17 mouse cellular contexts compared by ENCODE assay signal in the genomic region with DNA sequence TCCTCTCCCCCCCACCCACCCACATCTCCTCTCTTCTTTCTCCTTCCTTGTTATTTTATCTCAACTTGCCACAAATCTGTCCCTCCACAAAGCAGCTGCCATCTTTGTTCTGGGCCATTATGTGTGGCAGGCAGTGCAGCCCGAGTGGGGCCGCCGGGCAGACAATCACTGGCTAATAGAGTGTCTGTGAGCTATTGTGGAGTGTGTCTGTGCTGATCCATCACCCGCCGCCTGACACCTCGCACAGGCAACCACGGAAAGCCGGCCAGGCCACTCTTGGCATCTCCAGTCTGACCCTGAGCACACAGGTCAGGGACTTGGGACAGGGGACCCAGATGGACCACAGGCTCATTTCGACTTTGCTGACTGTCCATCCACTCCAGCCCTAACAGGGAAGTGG.
A peak's percentile ranks its signal among the peaks of the same experiment; 100 is the strongest.
DNase-seq lines count a peak whose midpoint lies in the region; ATAC-seq and TF ChIP-seq lines count a peak whose summit lies in the region.
"Had no signal": no experiment of that assay in that cellular context is flagged by ENCODE, and none has a peak within 500 bp of the region (broad histone marks: within the 10 kb centered on the region; RNA-seq: fewer than 3 reads in every experiment).

No protein-coding gene starts in this region.

- no peaks in the 10 kb centered on the region for H3K9me3 ChIP-seq in forebrain, embryonic 12.5 days
- no peaks in the 10 kb centered on the region; the same call in 1 of the 2 replicates for H3K9me3 ChIP-seq in forebrain, embryonic 15.5 days
- H3K9me3 ChIP-seq in hindbrain, embryonic 13.5 days: no peaks in the 10 kb centered on the region
- no peaks in the 10 kb centered on the region for H3K9me3 ChIP-seq in midbrain, embryonic 14.5 days (ENCODE audit: control insufficient read depth, low read length)

- no peak overlapping the region for H3K4me2 ChIP-seq in forebrain, embryonic 12.5 days
- no peak overlapping the region for H3K4me2 ChIP-seq in forebrain, embryonic 15.5 days (replicated peaks)
- no peak overlapping the region for H3K4me2 ChIP-seq in hindbrain, embryonic 13.5 days
- H3K4me2 ChIP-seq in midbrain, embryonic 14.5 days (ENCODE audit: low read length): no peak overlapping the region

- peak; percentile 61 for DNase-seq in midbrain, embryonic 14.5 days
- peak; percentile 45 for DNase-seq in retina, embryonic 14.5 days (ENCODE audit: low spot score)
- no peak for DNase-seq in cerebellum, adult 2 months
- DNase-seq in Muller cell, postnatal 12 days (ENCODE audit: inconsistent ontology term): no peak
- DNase-seq in kidney, postnatal 36 days: no peak
- DNase-seq: cerebellum, adult 11 months; kidney, adult 9 months; layer of hippocampus, postnatal 36 days; lung, postnatal 10 days; right cerebral cortex, postnatal 4 days; thymus, adult 18-20 months had no signal

- no peak for TF ChIP-seq CTCF in cerebellum, adult 2 months (IDR thresholded peaks at IDR 0.05; ENCODE audit: borderline replicate concordance, insufficient read depth, low read depth, low read length)

- 20% methylated on average over 9 of the region's 9 CpGs for WGBS in forebrain, embryonic 12.5 days
- WGBS in forebrain, embryonic 15.5 days: 17% methylated on average over 9 of the region's 9 CpGs
- WGBS in hindbrain, embryonic 13.5 days: 5% methylated on average over 9 of the region's 9 CpGs
- 9% methylated on average over 9 of the region's 9 CpGs for WGBS in midbrain, embryonic 14.5 days
- 54% methylated on average over 9 of the region's 9 CpGs for WGBS in cerebellum, adult 2 months

- peak; percentile 67 for ATAC-seq in forebrain, embryonic 12.5 days (ENCODE audit: low FRiP score)
- no peak for ATAC-seq in forebrain, embryonic 15.5 days (replicated peaks)
- no peak for ATAC-seq in hindbrain, embryonic 13.5 days (ENCODE audit: low FRiP score)
- ATAC-seq in midbrain, embryonic 14.5 days (ENCODE audit: low FRiP score, low TSS enrichment): no peak
- ATAC-seq: Patski had no signal

- H3K4me1 ChIP-seq in forebrain, embryonic 12.5 days: peaks cover 57% of the 10 kb centered on the region
- peaks cover 23% of the 10 kb centered on the region for H3K4me1 ChIP-seq in forebrain, embryonic 15.5 days
- peaks cover 57% of the 10 kb centered on the region for H3K4me1 ChIP-seq in hindbrain, embryonic 13.5 days (replicated peaks)
- H3K4me1 ChIP-seq in midbrain, embryonic 14.5 days (ENCODE audit: control insufficient read depth, insufficient read depth, low read length): peaks cover 51% of the 10 kb centered on the region
- no peaks in the 10 kb centered on the region; the same call in 1 of the 2 replicates for H3K4me1 ChIP-seq in cerebellum, adult 2 months (ENCODE audit: control insufficient read depth, insufficient read depth, low read length)

- peak overlapping the region; percentile 76 for H3K27ac ChIP-seq in forebrain, embryonic 12.5 days
- H3K27ac ChIP-seq in forebrain, embryonic 15.5 days (replicated peaks): no peak overlapping the region
- peak overlapping the region; percentile 90 for H3K27ac ChIP-seq in hindbrain, embryonic 13.5 days
- peak overlapping the region; percentile 85 for H3K27ac ChIP-seq in midbrain, embryonic 14.5 days (replicated peaks; ENCODE audit: low read depth, low read length)
- H3K27ac ChIP-seq in cerebellum, adult 2 months (ENCODE audit: insufficient read depth, low read length): no peak overlapping the region
- H3K27ac ChIP-seq: liver, embryonic 14.5 days had no signal

- no peak overlapping the region for H3K4me3 ChIP-seq in forebrain, embryonic 12.5 days (replicated peaks)
- H3K4me3 ChIP-seq in forebrain, embryonic 15.5 days: no peak overlapping the region
- no peak overlapping the region for H3K4me3 ChIP-seq in hindbrain, embryonic 13.5 days
- no peak overlapping the region for H3K4me3 ChIP-seq in midbrain, embryonic 14.5 days (replicated peaks; ENCODE audit: low read depth, low read length)
- H3K4me3 ChIP-seq in cerebellum, adult 2 months (replicated peaks; ENCODE audit: insufficient read depth, low read depth, low read length): no peak overlapping the region
- H3K4me3 ChIP-seq: erythroblast, embryonic 14.5 days had no signal

- H3K27me3 ChIP-seq in forebrain, embryonic 12.5 days: peaks cover 80% of the 10 kb centered on the region
- H3K27me3 ChIP-seq in forebrain, embryonic 15.5 days: peaks cover 6% of the 10 kb centered on the region
- peaks cover 28% of the 10 kb centered on the region for H3K27me3 ChIP-seq in hindbrain, embryonic 13.5 days
- peaks cover 11% of the 10 kb centered on the region; the same call in 1 of the 2 replicates for H3K27me3 ChIP-seq in midbrain, embryonic 14.5 days (ENCODE audit: control insufficient read depth, insufficient read depth, low read length)
- H3K27me3 ChIP-seq in cerebellum, adult 2 months (ENCODE audit: control insufficient read depth, insufficient read depth, low read length): no peaks in the 10 kb centered on the region; the same call in 1 of the 2 replicates

- no peak for TF ChIP-seq POLR2A in cerebellum, adult 2 months (IDR thresholded peaks at IDR 0.05; ENCODE audit: borderline replicate concordance, insufficient read depth, low read length)

- H3K9ac ChIP-seq in forebrain, embryonic 12.5 days: no peak overlapping the region; the same call in 1 of the 2 replicates
- no peak overlapping the region for H3K9ac ChIP-seq in forebrain, embryonic 15.5 days (replicated peaks)
- no peak overlapping the region for H3K9ac ChIP-seq in hindbrain, embryonic 13.5 days
- no peak overlapping the region; the same call in 1 of the 2 replicates for H3K9ac ChIP-seq in midbrain, embryonic 14.5 days (replicated peaks; ENCODE audit: low read length)
- H3K9ac ChIP-seq: liver, embryonic 14.5 days had no signal

- no peaks in the 10 kb centered on the region for H3K36me3 ChIP-seq in forebrain, embryonic 12.5 days (replicated peaks)
- H3K36me3 ChIP-seq in forebrain, embryonic 15.5 days: no peaks in the 10 kb centered on the region
- H3K36me3 ChIP-seq in hindbrain, embryonic 13.5 days: no peaks in the 10 kb centered on the region
- no peaks in the 10 kb centered on the region for H3K36me3 ChIP-seq in midbrain, embryonic 14.5 days (ENCODE audit: control insufficient read depth, insufficient read depth, low read length)

Comparison
In these comparisons a context has a peak if more than half of its experiments do, and no peak if none do; other contexts are left out.
1. H3K27ac ChIP-seq: peak in forebrain, embryonic 12.5 days (single experiment), hindbrain, embryonic 13.5 days (single experiment) and midbrain, embryonic 14.5 days (single experiment); none in forebrain, embryonic 15.5 days (single experiment) and cerebellum, adult 2 months (single experiment).
2. DNase-seq: peak in midbrain, embryonic 14.5 days (single experiment) and retina, embryonic 14.5 days (single experiment); none in cerebellum, adult 2 months (0 of 2), Muller cell, postnatal 12 days (single experiment) and kidney, postnatal 36 days (0 of 2).